Mouse (Mus musculus) CH12F3 (cell line): ENCODE measurements around the gene Pdcd4.
"Not testable (repeated sequence)": the region's sequence is repeated elsewhere in the genome, so short reads cannot be mapped to it uniquely, and the experiment has no call there.

Experiments
- in situ Hi-C: fragments of 300-500 bp; cut with MboI; formaldehyde crosslinking; loops from 2 replicates; pipeline ENCODE4 v1.14.3; 2020; ENCODE audit warnings: low sequenced_read_pairs

Pdcd4 gene

GRCm38 (mm10) chr19:53898970-53899900, 7.2 kb downstream of the Pdcd4 start:
- in situ Hi-C loops = no loop called here

GRCm38 (mm10) chr19:53899941-53900610, 8.0 kb downstream of the Pdcd4 start:
- in situ Hi-C loops = no loop called here

- in situ Hi-C loops = no loop called here
Measured at GRCm38 (mm10) chr19:53901931-53902738, 10.1 kb downstream of the Pdcd4 start.

GRCm38 (mm10) chr19:53902739-53903487, 10.9 kb downstream of the Pdcd4 start:
- in situ Hi-C loops = no loop called here

- in situ Hi-C loops = no loop called here
Measured at GRCm38 (mm10) chr19:53903507-53904321, 11.7 kb downstream of the Pdcd4 start.

GRCm38 (mm10) chr19:53904833-53905480, 12.9 kb downstream of the Pdcd4 start:
- in situ Hi-C loops = no loop called here

- in situ Hi-C loops = no loop called here
Measured at GRCm38 (mm10) chr19:53906033-53906702, 14.1 kb downstream of the Pdcd4 start.

- in situ Hi-C loops = not testable (repeated sequence)
Measured at GRCm38 (mm10) chr19:53906703-53907070, 14.7 kb downstream of the Pdcd4 start.

- in situ Hi-C loops = no loop called here
Measured at GRCm38 (mm10) chr19:53914950-53915349, 22.9 kb downstream of the Pdcd4 start.

- in situ Hi-C loops = no loop called here
Measured at GRCm38 (mm10) chr19:53919541-53919940, 27.5 kb downstream of the Pdcd4 start.

- in situ Hi-C loops = not testable (repeated sequence)
Measured at GRCm38 (mm10) chr19:53921996-53922395, 30.0 kb downstream of the Pdcd4 start.

GRCm38 (mm10) chr19:53925338-53925751, 33.3 kb downstream of the Pdcd4 start:
- in situ Hi-C loops = no loop called here

GRCm38 (mm10) chr19:53926705-53927104, 34.7 kb downstream of the Pdcd4 start:
- in situ Hi-C loops = no loop called here

GRCm38 (mm10) chr19:53929218-53929617, 37.2 kb downstream of the Pdcd4 start:
- in situ Hi-C loops = no loop called here

- in situ Hi-C loops = no loop called here
Measured at GRCm38 (mm10) chr19:53933050-53933449, 41.0 kb downstream of the Pdcd4 start.

GRCm38 (mm10) chr19:53934046-53934445, 42.0 kb downstream of the Pdcd4 start:
- in situ Hi-C loops = no loop called here

- in situ Hi-C loops = no loop called here
Measured at GRCm38 (mm10) chr19:53939467-53939866, 47.4 kb downstream of the Pdcd4 start.

GRCm38 (mm10) chr19:53941139-53941538, 49.1 kb downstream of the Pdcd4 start:
- in situ Hi-C loops = no loop called here

- in situ Hi-C loops = no loop called here
Measured at GRCm38 (mm10) chr19:53942342-53942741, 50.3 kb downstream of the Pdcd4 start.
